Mouse (Mus musculus) myocyte (in vitro differentiated cells): ENCODE measurements around the gene Pold4. TPM values are rescaled to one million over a fixed set of nuclear protein-coding genes. Genes with fewer than 3 reads are reported as not detected.

Experiments
- H3K27me3 ChIP-seq: one replicate; pipeline ENCODE4 v1.6.1; 2011; ENCODE audit not compliant: control insufficient read depth, insufficient read depth, insufficient read length
- H3K36me3 ChIP-seq: one replicate; pipeline ENCODE4 v1.6.1; 2011; ENCODE audit not compliant: control insufficient read depth, insufficient read depth
- H3K4me2 ChIP-seq: one replicate; pipeline ENCODE4 v1.6.1; 2011; ENCODE audit warnings: low read depth, control low read depth
- H3K4me3 ChIP-seq: one replicate; pipeline ENCODE4 v1.5.1; 2011; ENCODE audit warnings: mild to moderate bottlenecking, control low read depth, moderate library complexity
- H3K79me2 ChIP-seq: one replicate; pipeline ENCODE4 v1.6.1; 2011; ENCODE audit not compliant: control insufficient read depth, insufficient read depth
- H3ac ChIP-seq: one replicate; pipeline ENCODE4 v1.6.1; 2011; ENCODE audit not compliant: control insufficient read depth, insufficient read length
- CEBPB ChIP-seq: IDR thresholded peaks from 2 replicates; pipeline ENCODE4 v1.6.1; 2011; ENCODE audit warnings: mild to moderate bottlenecking, moderate library complexity; ENCODE audit not compliant: poor library complexity, insufficient read depth, severe bottlenecking
- E2F4 ChIP-seq: IDR thresholded peaks from one replicate; pipeline ENCODE4 v1.6.1; 2011; ENCODE audit warnings: mild to moderate bottlenecking, control low read depth, moderate library complexity; ENCODE audit not compliant: insufficient read depth
- MAX ChIP-seq: IDR thresholded peaks from one replicate; pipeline ENCODE4 v1.6.1; 2011; ENCODE audit warnings: low read depth, mild to moderate bottlenecking, control low read depth
- MYOD1 ChIP-seq, 3 experiments: IDR thresholded peaks; one replicate each; pipeline ENCODE4 v1.6.1; 2011; ENCODE audit warnings: control low read depth in 2 of 3, low read depth in 2 of 3, mild to moderate bottlenecking in 2 of 3, moderate library complexity in 1 of 3; ENCODE audit not compliant: insufficient read length in 2 of 3, control insufficient read depth in 1 of 3
- MYOG ChIP-seq, 3 experiments: IDR thresholded peaks; one replicate each; pipeline ENCODE4 v1.6.1; 2011; ENCODE audit warnings: control low read depth in 2 of 3, low read depth in 2 of 3, mild to moderate bottlenecking in 2 of 3; ENCODE audit not compliant: insufficient read length in 2 of 3, control insufficient read depth in 1 of 3, insufficient read depth in 1 of 3
- POLR2A ChIP-seq: IDR thresholded peaks from one replicate; pipeline ENCODE4 v1.6.1; 2011; ENCODE audit warnings: low read depth, mild to moderate bottlenecking, control low read depth, moderate library complexity; ENCODE audit not compliant: insufficient read length
- POLR2AphosphoS2 ChIP-seq: IDR thresholded peaks from one replicate; pipeline ENCODE4 v1.6.1; 2011; ENCODE audit warnings: low read depth, control low read depth; ENCODE audit not compliant: insufficient read length
- REST ChIP-seq: IDR thresholded peaks from one replicate; pipeline ENCODE4 v1.6.1; 2011; ENCODE audit warnings: mild to moderate bottlenecking, control low read depth, moderate library complexity; ENCODE audit not compliant: insufficient read depth, insufficient read length
- SRF ChIP-seq: IDR thresholded peaks from one replicate; pipeline ENCODE4 v1.6.1; 2011; ENCODE audit warnings: low read depth; ENCODE audit not compliant: control insufficient read depth, insufficient read length
- TCF12 ChIP-seq: IDR thresholded peaks from one replicate; pipeline ENCODE4 v1.6.1; 2011; ENCODE audit warnings: mild to moderate bottlenecking, control low read depth; ENCODE audit not compliant: poor library complexity, insufficient read depth, severe bottlenecking
- TCF3 ChIP-seq: IDR thresholded peaks from one replicate; pipeline ENCODE4 v1.6.1; 2011; ENCODE audit warnings: low read depth, control low read depth; ENCODE audit not compliant: insufficient read length
- USF1 ChIP-seq: IDR thresholded peaks from one replicate; pipeline ENCODE4 v1.6.1; 2011; ENCODE audit warnings: low read depth, mild to moderate bottlenecking, control low read depth, moderate library complexity
- polyA plus RNA-seq: library from polyadenylated mRNA; unstranded; fragments of >200 nt; fragmentation: generic; extraction: Trizol; gene quantifications from one replicate; pipeline ENCODE4 v1.2.1, GENCODE M21; 2012; ENCODE audit warnings: missing spikeins

The Pold4 gene
- polyA plus RNA-seq, 1 experiment: 166 TPM

DNA sequence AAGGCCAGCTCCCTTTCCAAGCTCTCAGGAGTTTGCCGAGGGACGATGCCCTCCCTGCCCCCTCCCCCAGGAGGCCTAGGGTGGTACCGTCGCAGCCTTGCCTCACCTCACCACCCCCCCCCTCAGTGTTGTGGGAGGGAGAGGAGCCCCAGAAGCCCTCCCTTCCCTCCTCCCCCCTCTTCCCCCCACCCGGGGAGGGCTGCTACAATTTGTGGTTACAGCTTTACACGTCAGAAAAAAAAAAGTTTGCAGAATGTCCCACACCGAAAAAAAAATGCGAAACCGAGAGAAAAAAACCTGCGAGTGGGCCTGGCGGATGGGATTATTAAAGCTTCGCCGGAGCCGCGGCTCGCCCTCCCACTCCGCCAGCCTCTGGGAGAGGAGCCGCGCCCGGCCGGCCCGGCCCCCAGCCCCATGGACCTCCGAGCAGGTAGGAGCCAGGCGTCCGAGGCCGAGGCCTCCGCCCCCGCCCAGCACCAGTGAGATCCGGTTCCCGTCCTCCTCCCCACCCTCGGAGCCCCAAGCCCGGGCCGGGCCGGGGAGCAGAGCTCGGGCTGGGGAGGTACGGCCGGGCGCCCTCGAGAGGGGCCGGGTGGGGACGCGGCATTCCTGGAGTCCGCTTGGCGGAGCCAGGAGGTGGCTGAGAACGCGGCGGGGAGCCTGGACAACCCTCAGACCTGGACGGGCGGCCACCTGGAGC is 17.5 kb upstream of the Pold4 start, which contains the start of the genes Clcf1 and AC109138.7:
Gene Clcf1, plus strand, starts transcription at position 168 of the 700 bp plus-strand sequence.
Gene AC109138.7, plus strand, starts transcription at position 287 of the 700 bp plus-strand sequence.
- H3K4me2 ChIP-seq: peak within 1 kb of the TSS; percentile 93
- peak within 1 kb of the TSS; percentile 39 for H3K4me3 ChIP-seq
- peak within 1 kb of the TSS; percentile 83 for H3ac ChIP-seq
- no peaks in the 10 kb centered on the region for H3K36me3 ChIP-seq
- no peaks in the 10 kb centered on the region for H3K27me3 ChIP-seq
- no peak for TF ChIP-seq MAX
- TF ChIP-seq E2F4: no peak
- no peak for TF ChIP-seq TCF3
- no peak for TF ChIP-seq POLR2A
- TF ChIP-seq MYOD1 (IDR thresholded peaks at IDR 0.05; ENCODE audit: control insufficient read depth in 1 of 3, insufficient read length in 2 of 3, low read depth in 2 of 3): no peak
- TF ChIP-seq REST: no peak
- TF ChIP-seq MYOG (IDR thresholded peaks at IDR 0.05; ENCODE audit: control insufficient read depth in 1 of 3, insufficient read depth in 1 of 3, insufficient read length in 2 of 3, low read depth in 2 of 3): no peak
- TF ChIP-seq POLR2AphosphoS2: no peak
- TF ChIP-seq SRF: no peak
- no peak for TF ChIP-seq TCF12
- TF ChIP-seq USF1: no peak
- H3K79me2 ChIP-seq: peaks cover 28% of the 10 kb centered on the region

DNA sequence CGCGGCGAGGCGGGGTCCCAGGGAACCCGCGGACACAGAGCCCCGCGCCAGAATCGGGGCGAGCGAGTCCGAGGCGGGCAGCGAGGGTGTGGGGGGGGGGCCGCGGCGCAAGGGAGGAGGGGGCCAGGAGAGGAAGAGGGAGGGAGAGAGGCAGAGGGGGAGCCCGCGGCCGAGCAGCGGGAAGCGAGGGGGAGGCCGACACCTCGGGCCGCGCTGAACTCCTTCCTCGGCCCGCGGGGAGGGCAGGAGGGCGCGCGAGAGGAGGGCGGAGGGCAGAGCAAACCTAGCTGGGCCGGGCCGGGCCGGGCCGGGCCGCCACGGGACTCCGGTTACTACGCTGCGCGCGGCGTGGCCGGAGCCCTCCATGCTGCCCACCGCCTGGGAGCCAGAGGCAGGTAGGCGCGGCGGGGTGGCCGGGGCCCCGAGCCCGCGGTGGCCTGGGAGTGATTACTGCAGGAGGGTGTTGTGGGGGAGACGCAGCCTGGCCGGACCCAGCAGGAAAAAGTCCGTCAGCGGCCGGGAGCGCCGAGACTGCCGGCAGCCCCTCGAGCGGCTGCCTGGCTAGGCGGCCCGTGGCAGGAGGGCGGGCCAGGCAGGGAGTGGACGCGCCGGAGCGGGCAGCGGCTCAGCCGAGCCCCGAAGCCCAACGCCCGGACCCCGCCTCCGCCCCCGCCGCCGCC is 16.8 kb upstream of the Pold4 start:
- no peaks in the 10 kb centered on the region for H3K27me3 ChIP-seq
- peak overlapping the region; percentile 39 for H3K4me3 ChIP-seq
- peak overlapping the region; percentile 1 for H3K4me2 ChIP-seq
- H3ac ChIP-seq: peak overlapping the region; percentile 83
- peak; percentile 68 for TF ChIP-seq POLR2AphosphoS2
- no peak for TF ChIP-seq TCF12
- TF ChIP-seq REST: no peak
- TF ChIP-seq POLR2A: peak; percentile 75
- peaks cover 33% of the 10 kb centered on the region for H3K79me2 ChIP-seq
- H3K36me3 ChIP-seq: no peaks in the 10 kb centered on the region

GRCm38 (mm10) chr19:4215451-4215840 is 16.3 kb upstream of the Pold4 start:
- peaks cover 37% of the 10 kb centered on the region for H3K79me2 ChIP-seq
- H3ac ChIP-seq: peak overlapping the region; percentile 83
- peak overlapping the region; percentile 96 for H3K4me2 ChIP-seq
- H3K4me3 ChIP-seq: peak overlapping the region; percentile 39
- TF ChIP-seq TCF3 (no peak), E2F4 (no peak), USF1 (no peak), MYOD1 (IDR thresholded peaks at IDR 0.05; ENCODE audit: control insufficient read depth in 1 of 3, insufficient read length in 2 of 3, low read depth in 2 of 3) (no peak), SRF (no peak), MYOG (IDR thresholded peaks at IDR 0.05; ENCODE audit: control insufficient read depth in 1 of 3, insufficient read depth in 1 of 3, insufficient read length in 2 of 3, low read depth in 2 of 3) (no peak), CEBPB (no peak), REST (no peak), MAX (no peak), TCF12 (no peak), POLR2AphosphoS2 (no peak), POLR2A (no peak)
- H3K27me3 ChIP-seq: no peaks in the 10 kb centered on the region
- H3K36me3 ChIP-seq: no peaks in the 10 kb centered on the region

GRCm38 (mm10) chr19:4216041-4216685 is 15.5 kb upstream of the Pold4 start:
- Histone ChIP-seq H3K4me2 (peak overlapping the region; percentile 96), H3K27me3 (no peaks in the 10 kb centered on the region), H3ac (peak overlapping the region; percentile 83), H3K4me3 (peak overlapping the region; percentile 39), H3K36me3 (no peaks in the 10 kb centered on the region), H3K79me2 (peaks cover 37% of the 10 kb centered on the region)
- TF ChIP-seq TCF3 (no peak), REST (no peak), POLR2A (no peak), USF1 (no peak), SRF (no peak), E2F4 (no peak), POLR2AphosphoS2 (no peak), MYOG (IDR thresholded peaks at IDR 0.05; ENCODE audit: control insufficient read depth in 1 of 3, insufficient read depth in 1 of 3, insufficient read length in 2 of 3, low read depth in 2 of 3) (no peak), CEBPB (no peak), MYOD1 (IDR thresholded peaks at IDR 0.05; ENCODE audit: control insufficient read depth in 1 of 3, insufficient read length in 2 of 3, low read depth in 2 of 3) (no peak), MAX (no peak), TCF12 (no peak)
